Mouse (Mus musculus): ENCODE results near the gene Ntm. TPM values are rescaled to one million over a fixed set of nuclear protein-coding genes. Genes with fewer than 3 reads are reported as not detected.

Ntm gene
- polyA plus RNA-seq, 1 experiment from 2014 or later: 248 TPM

- Histone ChIP-seq H3K4me3 (replicated peaks) (no peak overlapping the region), H3K27ac (replicated peaks) (no peak overlapping the region), H3K9ac (replicated peaks) (no peak overlapping the region), H3K9me3 (replicated peaks) (no peaks in the 10 kb centered on the region), H3K36me3 (no peaks in the 10 kb centered on the region), H3K4me1 (no peaks in the 10 kb centered on the region), H3K4me2 (no peak overlapping the region), H3K27me3 (replicated peaks) (no peaks in the 10 kb centered on the region)
- ATAC-seq (ENCODE audit: low FRiP score): no peak
- 90% methylated on average over 3 of the region's 3 CpGs for WGBS
These were observed 636.7 kb downstream of the Ntm start for GRCm38 (mm10) chr9:29326283-29326682.

GRCm38 (mm10) chr9:29325137-29325536, 637.8 kb downstream of the Ntm start:
- WGBS: 89% methylated on average over 8 of the region's 8 CpGs
- H3K4me1 ChIP-seq: peaks cover 2% of the 10 kb centered on the region
- no peaks in the 10 kb centered on the region for H3K36me3 ChIP-seq
- no peak overlapping the region for H3K4me2 ChIP-seq
- no peak overlapping the region for H3K9ac ChIP-seq (replicated peaks)
- H3K4me3 ChIP-seq (replicated peaks): no peak overlapping the region
- no peaks in the 10 kb centered on the region for H3K27me3 ChIP-seq (replicated peaks)
- ATAC-seq (ENCODE audit: low FRiP score): no peak
- H3K27ac ChIP-seq (replicated peaks): no peak overlapping the region
- H3K9me3 ChIP-seq (replicated peaks): no peaks in the 10 kb centered on the region

- Histone ChIP-seq H3K9me3 (replicated peaks) (no peaks in the 10 kb centered on the region), H3K36me3 (no peaks in the 10 kb centered on the region), H3K27ac (replicated peaks) (peak overlapping the region; percentile 66), H3K9ac (replicated peaks) (no peak overlapping the region), H3K4me3 (replicated peaks) (no peak overlapping the region), H3K4me2 (peak overlapping the region; percentile 17), H3K4me1 (peaks cover 49% of the 10 kb centered on the region), H3K27me3 (replicated peaks) (no peaks in the 10 kb centered on the region)
- no peak for ATAC-seq (ENCODE audit: low FRiP score)
- WGBS: 9% methylated on average over 1 of the region's 1 CpGs
These were observed 643.7 kb downstream of the Ntm start for GRCm38 (mm10) chr9:29319197-29319596.

- Histone ChIP-seq H3K4me3 (replicated peaks) (no peak overlapping the region), H3K27me3 (replicated peaks) (no peaks in the 10 kb centered on the region), H3K4me2 (peak overlapping the region; percentile 17), H3K9ac (replicated peaks) (no peak overlapping the region), H3K9me3 (replicated peaks) (no peaks in the 10 kb centered on the region), H3K4me1 (peaks cover 49% of the 10 kb centered on the region), H3K36me3 (no peaks in the 10 kb centered on the region), H3K27ac (replicated peaks) (peak overlapping the region; percentile 66)
- ATAC-seq (ENCODE audit: low FRiP score): peak; percentile 61
- 6% methylated on average over 8 of the region's 8 CpGs for WGBS
These were observed 644.2 kb downstream of the Ntm start for GRCm38 (mm10) chr9:29318676-29319162.

GRCm38 (mm10) chr9:29317623-29318022, 645.3 kb downstream of the Ntm start:
- Histone ChIP-seq H3K9ac (replicated peaks) (no peak overlapping the region), H3K27ac (replicated peaks) (peak overlapping the region; percentile 58), H3K27me3 (replicated peaks) (no peaks in the 10 kb centered on the region), H3K4me3 (replicated peaks) (no peak overlapping the region), H3K9me3 (replicated peaks) (no peaks in the 10 kb centered on the region), H3K4me2 (no peak overlapping the region), H3K36me3 (no peaks in the 10 kb centered on the region), H3K4me1 (peaks cover 55% of the 10 kb centered on the region)
- 19% methylated on average over 3 of the region's 3 CpGs for WGBS
- no peak for ATAC-seq (ENCODE audit: low FRiP score)

GRCm38 (mm10) chr9:29315842-29316241, 647.1 kb downstream of the Ntm start:
- no peaks in the 10 kb centered on the region for H3K36me3 ChIP-seq
- H3K4me3 ChIP-seq (replicated peaks): no peak overlapping the region
- no peak overlapping the region for H3K9ac ChIP-seq (replicated peaks)
- peak overlapping the region; percentile 67 for H3K27ac ChIP-seq (replicated peaks)
- no peaks in the 10 kb centered on the region for H3K27me3 ChIP-seq (replicated peaks)
- peaks cover 55% of the 10 kb centered on the region for H3K4me1 ChIP-seq
- no peak for ATAC-seq (ENCODE audit: low FRiP score)
- H3K4me2 ChIP-seq: no peak overlapping the region
- no peaks in the 10 kb centered on the region for H3K9me3 ChIP-seq (replicated peaks)
- 29% methylated on average over 8 of the region's 8 CpGs for WGBS

GRCm38 (mm10) chr9:29306961-29307360, 656.0 kb downstream of the Ntm start:
- Histone ChIP-seq H3K27ac (replicated peaks) (peak overlapping the region; percentile 70), H3K36me3 (no peaks in the 10 kb centered on the region), H3K4me2 (no peak overlapping the region), H3K4me1 (peaks cover 12% of the 10 kb centered on the region), H3K27me3 (replicated peaks) (no peaks in the 10 kb centered on the region), H3K4me3 (replicated peaks) (no peak overlapping the region), H3K9me3 (replicated peaks) (no peaks in the 10 kb centered on the region), H3K9ac (replicated peaks) (no peak overlapping the region)
- WGBS: 7% methylated on average over 2 of the region's 2 CpGs
- ATAC-seq (ENCODE audit: low FRiP score): no peak

GRCm38 (mm10) chr9:29298340-29298739, 664.6 kb downstream of the Ntm start:
- Histone ChIP-seq H3K27me3 (replicated peaks) (no peaks in the 10 kb centered on the region), H3K4me1 (0 out of 2 replicates have a peak, but pooled peaks cover 7% of the 10 kb centered on the region), H3K36me3 (no peaks in the 10 kb centered on the region), H3K4me2 (no peak overlapping the region), H3K9me3 (replicated peaks) (no peaks in the 10 kb centered on the region), H3K27ac (replicated peaks) (no peak overlapping the region), H3K4me3 (replicated peaks) (no peak overlapping the region), H3K9ac (replicated peaks) (no peak overlapping the region)
- no peak for ATAC-seq (ENCODE audit: low FRiP score)
- WGBS: 69% methylated on average over 3 of the region's 3 CpGs

- Histone ChIP-seq H3K27me3 (replicated peaks) (no peaks in the 10 kb centered on the region), H3K4me1 (0 out of 2 replicates have a peak, but pooled peaks cover 7% of the 10 kb centered on the region), H3K4me3 (replicated peaks) (no peak overlapping the region), H3K27ac (replicated peaks) (no peak overlapping the region), H3K9me3 (replicated peaks) (no peaks in the 10 kb centered on the region), H3K4me2 (no peak overlapping the region), H3K9ac (replicated peaks) (no peak overlapping the region), H3K36me3 (no peaks in the 10 kb centered on the region)
- ATAC-seq (ENCODE audit: low FRiP score): no peak
- 95% methylated on average over 3 of the region's 3 CpGs for whole genome bisulfite sequencing
These were observed 666.2 kb downstream of the Ntm start for GRCm38 (mm10) chr9:29296752-29297151.

GRCm38 (mm10) chr9:29288003-29288704, 674.8 kb downstream of the Ntm start:
- H3K4me3 ChIP-seq (replicated peaks): no peak overlapping the region
- no peaks in the 10 kb centered on the region for H3K36me3 ChIP-seq
- H3K9me3 ChIP-seq (replicated peaks): no peaks in the 10 kb centered on the region
- H3K4me1 ChIP-seq: peaks cover 18% of the 10 kb centered on the region
- ATAC-seq (ENCODE audit: low FRiP score): no peak
- H3K27ac ChIP-seq (replicated peaks): no peak overlapping the region
- no peaks in the 10 kb centered on the region for H3K27me3 ChIP-seq (replicated peaks)
- no peak overlapping the region for H3K9ac ChIP-seq (replicated peaks)
- 83% methylated on average over 7 of the region's 7 CpGs for WGBS
- no peak overlapping the region for H3K4me2 ChIP-seq

GRCm38 (mm10) chr9:29285144-29285543, 677.8 kb downstream of the Ntm start:
- ATAC-seq (ENCODE audit: low FRiP score): peak; percentile 47
- Histone ChIP-seq H3K9me3 (replicated peaks) (no peaks in the 10 kb centered on the region), H3K9ac (replicated peaks) (no peak overlapping the region), H3K27me3 (replicated peaks) (no peaks in the 10 kb centered on the region), H3K4me2 (no peak overlapping the region), H3K36me3 (no peaks in the 10 kb centered on the region), H3K4me1 (peaks cover 18% of the 10 kb centered on the region), H3K27ac (replicated peaks) (0 out of 2 replicates have a peak overlapping the region, but pooled peaks have one; percentile 29), H3K4me3 (replicated peaks) (no peak overlapping the region)

- no peak overlapping the region for H3K4me2 ChIP-seq
- no peaks in the 10 kb centered on the region for H3K27me3 ChIP-seq (replicated peaks)
- H3K27ac ChIP-seq (replicated peaks): no peak overlapping the region
- H3K9ac ChIP-seq (replicated peaks): no peak overlapping the region
- no peak overlapping the region for H3K4me3 ChIP-seq (replicated peaks)
- H3K4me1 ChIP-seq: peaks cover 10% of the 10 kb centered on the region
- H3K9me3 ChIP-seq (replicated peaks): no peaks in the 10 kb centered on the region
- no peak for ATAC-seq (ENCODE audit: low FRiP score)
- WGBS: 74% methylated on average over 3 of the region's 3 CpGs
- no peaks in the 10 kb centered on the region for H3K36me3 ChIP-seq
These were observed 690.1 kb downstream of the Ntm start for GRCm38 (mm10) chr9:29272861-29273260.

All from neural tube, embryonic 15.5 days (tissue).